Mouse (Mus musculus) gastrocnemius, adult 18-20 months (tissue): ENCODE results near the gene Grem2. TPM values are rescaled to one million over a fixed set of nuclear protein-coding genes. Genes with fewer than 3 reads are reported as not detected.

Experiments
- DNase-seq: peaks from one replicate; pipeline ENCODE4 v3.0.0; 2021; ENCODE audit warnings: low spot score
- long read RNA-seq, 2 experiments: library from polyadenylated mRNA; stranded (forward); transcript quantifications; one replicate each; pipeline ENCODE4 v2.0.0; 2021
- total RNA-seq, 2 experiments: library from RNA; stranded (reverse); gene quantifications; 2 replicates each; pipeline ENCODE4 v1.2.3; 2021

Gene Grem2
- 1 to 10 TPM; 5.9 to 6.0 TPM for total RNA-seq
- long read RNA-seq, experiment 1, transcript Grem2-201 (2 exons, 3,745 nt) = major isoform, 7 of 9 reads
- long read RNA-seq, experiment 1, partial matches to known transcripts = 0 of 9 reads
- long read RNA-seq, experiment 1, other reads (novel, unspliced or antisense) = 2 of 9 reads
- long read RNA-seq, experiment 2, partial matches to known transcripts = 0 of 2 reads
- long read RNA-seq, experiment 2, other reads (novel, unspliced or antisense) = 1 of 2 reads

GRCm38 (mm10) chr1:174921298-174921955, at the start of gene Grem2:
Grem2 (minus strand) TSS chr1:174921819.
- DNase-seq = peak; percentile 11

GRCm38 (mm10) chr1:174959837-174960236, 38.2 kb upstream of the Grem2 start:
- no peak for DNase-seq

DNA sequence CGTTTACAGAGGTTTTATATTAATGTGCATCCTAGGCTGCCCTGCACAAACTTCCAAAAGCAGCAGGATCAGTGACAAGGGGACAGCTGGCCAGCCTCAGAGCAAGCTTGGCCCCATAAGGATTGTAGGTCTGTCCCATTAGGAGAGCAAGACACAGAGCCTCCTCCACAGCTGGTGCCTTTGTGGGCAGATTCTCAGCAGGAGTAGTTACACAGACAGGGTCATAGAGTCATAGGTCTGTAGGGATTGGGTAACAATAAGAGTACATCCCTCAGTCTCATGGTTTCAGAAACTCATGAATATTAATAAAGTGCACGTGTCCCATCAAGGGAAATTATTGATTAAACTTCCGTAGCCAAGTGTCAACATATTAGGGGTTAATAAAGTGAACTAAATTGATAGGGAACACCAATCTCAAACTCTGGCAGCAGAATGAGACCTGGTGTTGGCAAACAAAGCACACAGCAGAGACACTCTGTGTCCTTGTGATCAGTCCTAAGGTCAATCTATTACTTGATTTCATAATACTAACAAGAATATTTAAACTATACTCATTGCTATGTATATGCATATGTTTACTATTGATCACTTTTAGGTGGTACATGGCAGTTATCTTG, 9.5 kb upstream of the Grem2 start:
- DNase-seq = no peak

GRCm38 (mm10) chr1:174929459-174930181, 8.0 kb upstream of the Grem2 start:
- DNase-seq = no peak

GRCm38 (mm10) chr1:174918949-174919348, 2.7 kb downstream of the Grem2 start:
- DNase-seq = no peak

DNA sequence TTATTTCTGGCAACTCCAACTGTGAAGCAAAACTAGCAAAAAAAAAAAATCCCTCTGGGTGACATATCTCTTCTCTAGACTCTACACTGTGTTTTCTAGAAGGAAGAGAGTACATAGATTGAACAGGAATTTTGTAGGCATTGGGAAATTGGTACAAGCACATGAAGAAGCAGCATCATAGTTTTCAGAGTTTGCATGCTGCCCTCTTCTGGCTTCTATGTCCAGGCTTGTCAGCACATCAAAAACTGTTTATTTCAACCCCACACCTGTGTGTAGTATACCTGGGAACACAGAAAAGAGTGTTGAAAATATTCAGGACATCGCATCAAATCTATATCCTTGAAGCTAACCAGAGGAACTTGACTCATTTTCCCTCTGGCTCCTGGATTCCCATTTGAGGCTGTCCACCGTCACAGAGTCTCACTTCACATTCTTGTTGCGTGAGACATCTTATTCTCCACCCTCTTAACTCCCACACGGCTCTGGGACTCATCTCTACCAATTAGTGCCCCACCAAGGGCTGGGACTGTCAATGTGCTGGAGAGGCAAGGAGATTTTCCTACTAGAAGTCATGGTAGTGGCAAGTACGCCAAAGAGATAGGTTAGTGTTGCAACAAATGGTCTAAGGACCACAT, 3.3 kb downstream of the Grem2 start:
- no peak for DNase-seq

DNA sequence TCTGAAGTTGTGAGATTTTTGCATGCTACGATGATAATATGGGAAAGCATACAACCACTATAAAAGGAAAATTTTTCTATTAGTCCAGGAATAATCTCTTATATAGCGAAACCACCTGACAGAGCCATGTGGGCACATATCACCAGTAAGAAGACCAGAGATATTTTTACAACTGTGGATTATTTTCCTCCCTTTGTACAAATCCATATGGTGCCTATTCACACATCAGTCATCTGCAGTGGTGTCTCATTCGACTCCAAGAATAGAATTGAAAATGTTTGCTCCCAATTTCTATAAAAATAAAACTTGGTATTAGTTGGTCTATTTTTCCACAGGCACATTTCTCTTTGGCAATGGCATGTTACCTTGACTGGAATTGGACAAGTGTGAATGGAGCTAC, 11.8 kb downstream of the Grem2 start:
- DNase-seq = no peak

DNA sequence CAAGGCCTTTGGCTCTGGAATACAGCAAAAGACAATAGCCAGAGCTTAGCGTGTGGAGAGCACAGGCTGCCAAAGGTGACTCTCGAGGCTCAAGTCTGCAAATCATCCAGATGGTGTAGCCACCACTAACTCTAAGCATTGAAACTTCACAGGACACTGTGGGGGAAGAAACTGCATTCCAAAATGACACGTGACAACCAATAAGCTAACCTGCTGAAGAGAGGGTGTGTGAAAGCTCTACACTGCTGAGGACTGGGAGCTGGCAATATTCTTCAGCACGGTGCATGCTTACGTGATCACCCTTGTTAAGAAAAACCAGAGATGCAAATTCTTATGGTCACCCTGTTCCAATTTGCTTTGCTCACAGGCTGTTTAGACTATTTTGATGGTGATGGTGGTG, 13.4 kb downstream of the Grem2 start:
- DNase-seq = no peak

GRCm38 (mm10) chr1:174907637-174908036, 14.0 kb downstream of the Grem2 start:
- no peak for DNase-seq

DNA sequence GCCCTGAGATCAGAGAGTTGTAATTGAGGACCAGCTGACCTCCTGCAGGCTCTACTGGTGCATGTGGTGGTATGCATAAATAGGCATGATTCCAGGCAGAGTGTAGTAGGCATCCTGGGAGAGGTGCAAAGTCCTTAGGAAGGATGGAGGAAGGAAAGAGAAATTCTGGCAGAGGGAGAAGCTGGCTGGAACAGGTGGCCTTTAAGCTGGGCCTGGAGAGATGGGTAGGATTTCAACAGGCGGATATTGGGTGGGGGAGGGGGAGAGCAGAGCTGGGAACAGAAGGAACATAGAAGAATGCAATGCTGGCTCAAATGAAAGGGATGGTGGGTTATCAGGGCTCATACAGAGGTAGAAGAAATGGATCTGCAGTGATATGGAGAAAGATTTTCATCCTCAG, 18.9 kb downstream of the Grem2 start:
- DNase-seq = no peak

- peak; percentile 75 for DNase-seq
These were observed 29.1 kb downstream of the Grem2 start for GRCm38 (mm10) chr1:174892471-174892870.

DNA sequence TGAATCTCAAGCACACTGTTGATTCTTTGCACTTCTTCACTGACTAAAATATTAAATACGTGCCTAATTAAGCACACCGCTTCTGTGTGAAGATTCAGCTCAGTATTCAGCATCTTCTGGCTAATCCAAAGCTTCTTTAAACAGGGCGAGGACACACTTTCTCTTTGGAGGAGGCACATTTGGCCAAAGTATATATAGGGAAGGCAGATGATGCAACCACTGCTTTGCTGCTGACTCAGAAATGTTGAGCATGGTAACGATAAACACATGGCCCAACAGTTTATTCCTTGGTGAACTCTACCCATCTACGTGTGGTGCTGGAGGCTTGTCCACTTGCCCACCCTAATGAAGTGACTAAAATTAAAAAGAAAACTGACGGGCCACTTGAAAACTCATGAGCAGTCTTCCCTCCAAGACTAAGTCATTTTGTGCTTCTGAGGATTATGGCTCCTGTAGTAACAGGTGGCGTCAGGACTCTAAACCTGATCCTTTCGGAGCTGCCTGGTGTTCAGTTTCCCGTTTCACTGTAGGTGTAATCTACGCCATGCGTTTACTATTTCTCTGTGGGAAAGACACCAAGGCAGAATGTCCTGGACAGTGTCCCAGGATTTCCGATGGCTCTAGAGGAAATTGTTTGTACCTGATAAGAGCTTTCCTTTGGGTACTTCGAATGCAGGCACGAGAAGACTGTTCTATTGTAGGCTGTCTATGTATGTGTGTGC, 32.8 kb downstream of the Grem2 start:
- peak; percentile 73 for DNase-seq

DNA sequence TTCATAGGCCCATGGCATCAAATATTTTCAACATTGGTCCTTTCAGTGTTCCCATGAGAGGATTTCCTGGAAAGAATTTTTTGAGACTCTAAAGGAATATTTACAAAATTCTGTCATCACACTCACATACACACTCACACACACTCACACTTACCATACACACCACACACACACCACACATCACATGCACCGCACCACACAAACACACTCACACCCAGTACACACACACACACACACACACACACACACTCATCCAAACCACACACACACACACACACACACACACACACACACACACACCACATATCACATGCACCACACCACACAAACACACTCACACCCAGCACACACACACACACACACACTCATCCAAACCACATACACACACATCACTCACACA, 33.5 kb downstream of the Grem2 start:
- DNase-seq = no peak

- DNase-seq = no peak
These were observed 39.1 kb downstream of the Grem2 start for GRCm38 (mm10) chr1:174882496-174882895.

- no peak for DNase-seq
These were observed 46.4 kb downstream of the Grem2 start for GRCm38 (mm10) chr1:174875173-174875572.

DNA sequence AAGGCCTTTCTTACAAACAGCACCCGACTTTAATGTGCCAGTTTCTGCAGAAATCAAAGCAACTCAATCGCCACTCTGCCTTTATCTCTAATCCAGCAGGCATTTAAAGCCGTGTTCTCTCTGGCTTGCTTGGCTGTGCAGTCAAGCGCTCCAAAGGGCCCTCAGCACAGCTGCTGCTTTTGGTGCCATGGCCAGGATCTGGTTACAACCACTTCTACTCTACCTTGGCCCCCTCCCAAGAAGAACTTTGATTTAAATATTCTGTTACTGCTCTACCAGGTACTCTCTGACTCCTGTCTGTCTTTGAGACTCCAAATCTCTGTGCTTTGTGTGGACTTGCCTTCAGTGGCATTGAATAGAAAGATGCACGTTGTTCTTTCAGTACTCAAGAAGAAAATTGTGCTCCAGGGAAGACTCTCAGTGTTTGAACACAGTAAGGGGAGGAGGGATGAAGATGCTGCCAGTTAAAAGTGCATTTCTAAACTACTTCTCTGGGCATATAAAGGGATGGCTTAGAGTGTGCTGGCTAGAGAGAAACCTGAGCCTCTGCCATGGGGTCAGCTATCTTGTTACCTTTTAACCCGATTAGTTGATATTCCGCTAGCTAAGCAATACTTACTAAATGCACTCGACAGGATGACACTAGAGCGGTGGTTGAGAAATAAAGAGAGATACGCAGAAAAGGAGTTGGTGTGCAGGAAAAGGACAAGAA, 61.1 kb downstream of the Grem2 start:
- DNase-seq = peak; percentile 68

DNA sequence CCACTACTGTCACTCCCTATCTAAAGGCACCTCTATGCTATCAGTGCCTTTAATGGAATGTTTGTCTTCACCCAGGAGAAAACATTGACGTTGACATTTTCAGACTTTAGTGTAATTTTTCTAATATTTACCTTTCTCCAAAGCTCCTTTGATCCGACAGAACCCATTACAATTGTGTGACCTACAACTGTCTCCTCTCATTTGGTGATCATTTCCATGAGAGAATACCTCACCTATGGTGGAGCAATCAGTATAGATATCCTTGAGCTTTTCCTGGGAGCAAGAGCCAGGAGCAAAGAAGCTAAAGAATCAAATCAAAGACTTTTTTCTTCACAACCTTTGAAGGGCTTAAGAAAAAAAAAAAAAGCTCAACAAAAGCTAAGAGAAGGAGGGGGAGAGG, 65.4 kb downstream of the Grem2 start:
- DNase-seq = no peak

GRCm38 (mm10) chr1:174844786-174845185, 76.8 kb downstream of the Grem2 start:
- no peak for DNase-seq

DNA sequence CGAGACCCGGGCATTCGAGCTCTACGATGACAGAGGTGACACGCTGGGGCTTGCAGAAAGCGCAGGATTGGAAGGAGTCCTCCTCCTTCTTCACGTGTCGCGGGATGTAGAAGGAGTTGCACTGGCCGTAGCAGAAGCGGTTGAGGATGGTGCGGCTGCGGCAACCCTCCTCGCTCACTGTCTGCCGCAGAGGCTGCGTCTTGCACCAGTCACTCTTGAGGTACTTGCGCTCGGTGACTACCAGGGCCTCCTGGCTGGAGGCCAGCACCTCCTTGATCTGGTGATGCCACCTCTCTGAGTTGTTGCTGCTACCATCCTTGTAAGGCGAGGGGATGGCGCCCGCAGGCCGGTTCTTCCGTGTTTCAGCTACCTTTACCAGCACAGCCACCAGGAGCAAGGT, 84.8 kb downstream of the Grem2 start:
- DNase-seq = no peak

DNA sequence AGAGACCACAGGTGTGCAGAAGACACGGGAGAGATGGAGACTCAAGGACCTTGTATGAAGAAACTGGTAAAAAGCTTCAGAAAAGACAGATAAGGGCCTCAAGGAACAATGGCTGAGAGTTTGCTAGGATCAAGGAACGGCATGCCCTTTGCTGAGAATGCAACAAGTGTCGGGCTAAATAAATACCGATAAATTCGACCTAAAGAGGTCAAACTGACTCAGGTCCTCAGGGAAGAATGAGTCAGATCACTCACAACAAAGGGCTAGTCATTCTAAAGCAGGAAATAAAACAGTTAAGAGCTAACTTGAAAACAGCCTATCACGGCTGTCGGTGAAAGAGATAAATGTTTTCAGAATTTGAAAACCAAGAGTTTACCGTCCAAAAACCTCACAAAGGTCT, 95.1 kb downstream of the Grem2 start:
- no peak for DNase-seq
